Mouse (Mus musculus) embryonic facial prominence, embryonic 12.5 days (tissue): ENCODE results near the gene Hoxc6. TPM values are rescaled to one million over a fixed set of nuclear protein-coding genes. Genes with fewer than 3 reads are reported as not detected.
A peak's percentile ranks its signal among the peaks of the same experiment; 100 is the strongest.

Source experiments
- ATAC-seq: fragments of 200-750 bp; cut with Nextera tagmentation; 2 replicates; pipeline ENCODE4 v1.8.0; 2017; ENCODE audit not compliant: insufficient number of reproducible peaks, insufficient read depth, low FRiP score, low TSS enrichment
- H3K27ac ChIP-seq: fragments of 300-500 bp; sonication (generic); 2 replicates; pipeline ENCODE4 v1.5.1; 2016; ENCODE audit warnings: mild to moderate bottlenecking
- H3K27me3 ChIP-seq: fragments of 300-500 bp; sonication (generic); 2 replicates; pipeline ENCODE4 v1.6.1; 2016; ENCODE audit warnings: mild to moderate bottlenecking, moderate library complexity
- H3K36me3 ChIP-seq: fragments of 300-500 bp; sonication (generic); 2 replicates; pipeline ENCODE4 v1.6.1; 2016; ENCODE audit warnings: mild to moderate bottlenecking
- H3K4me1 ChIP-seq: fragments of 300-500 bp; sonication (generic); 2 replicates; pipeline ENCODE4 v1.6.1; 2016
- H3K4me2 ChIP-seq: fragments of 300-500 bp; sonication (generic); replicated peaks from 2 replicates; pipeline ENCODE4 v1.6.1; 2016; ENCODE audit warnings: mild to moderate bottlenecking, moderate library complexity
- H3K4me3 ChIP-seq: fragments of 300-500 bp; sonication (generic); 2 replicates; pipeline ENCODE4 v1.5.1; 2016; ENCODE audit warnings: mild to moderate bottlenecking
- H3K9ac ChIP-seq: fragments of 300-500 bp; sonication (generic); 2 replicates; pipeline ENCODE4 v1.6.1; 2016; ENCODE audit warnings: mild to moderate bottlenecking, moderate library complexity
- H3K9me3 ChIP-seq: fragments of 300-500 bp; sonication (generic); 2 replicates; pipeline ENCODE4 v1.6.1; 2016; ENCODE audit warnings: mild to moderate bottlenecking, moderate library complexity
- WGBS: fragments of 180-500 bp; shearing (Covaris S2); methylation state at CpG from one replicate; pipeline ENCODE4 v1.1.7; 2016; 5-methylcytosine and 5-hydroxymethylcytosine counted together
- polyA plus RNA-seq: library from polyadenylated mRNA; unstranded; fragments of >200 nt; fragmentation: Nextera tagmentation; extraction: Ambion mirVana; gene quantifications from 2 replicates; pipeline ENCODE4 v1.2.1, GENCODE M21; 2016

Gene Hoxc6
- polyA plus RNA-seq, 1 experiment from 2014 or later: not detected

GRCm38 (mm10) chr15:102972254-102972653, 25.8 kb upstream of the Hoxc6 start:
- H3K4me1 ChIP-seq: no peaks in the 10 kb centered on the region
- no peak overlapping the region for H3K4me2 ChIP-seq
- peaks cover 97% of the 10 kb centered on the region for H3K27me3 ChIP-seq
- no peak for ATAC-seq
- no peak overlapping the region for H3K4me3 ChIP-seq
- no peak overlapping the region for H3K9ac ChIP-seq
- H3K27ac ChIP-seq: no peak overlapping the region
- WGBS: under 1% methylated on average over 21 of the region's 21 CpGs
- H3K36me3 ChIP-seq: no peaks in the 10 kb centered on the region
- H3K9me3 ChIP-seq: no peaks in the 10 kb centered on the region

GRCm38 (mm10) chr15:102972753-102973152, 25.3 kb upstream of the Hoxc6 start:
- no peak overlapping the region for H3K4me3 ChIP-seq
- no peaks in the 10 kb centered on the region for H3K9me3 ChIP-seq
- peaks cover 97% of the 10 kb centered on the region for H3K27me3 ChIP-seq
- no peak overlapping the region for H3K9ac ChIP-seq
- no peaks in the 10 kb centered on the region for H3K36me3 ChIP-seq
- H3K4me1 ChIP-seq: no peaks in the 10 kb centered on the region
- 3% methylated on average over 6 of the region's 6 CpGs for WGBS
- ATAC-seq: no peak
- no peak overlapping the region for H3K4me2 ChIP-seq
- no peak overlapping the region for H3K27ac ChIP-seq

- no peak for ATAC-seq
- no peak overlapping the region for H3K9ac ChIP-seq
- no peak overlapping the region for H3K4me3 ChIP-seq
- H3K36me3 ChIP-seq: no peaks in the 10 kb centered on the region
- no peak overlapping the region for H3K27ac ChIP-seq
- no peak overlapping the region for H3K4me2 ChIP-seq
- H3K27me3 ChIP-seq: peaks cover 99% of the 10 kb centered on the region
- H3K4me1 ChIP-seq: no peaks in the 10 kb centered on the region
- 5% methylated on average over 7 of the region's 7 CpGs for WGBS
- H3K9me3 ChIP-seq: no peaks in the 10 kb centered on the region
Observed at GRCm38 (mm10) chr15:102975034-102975433, 23.0 kb upstream of the Hoxc6 start.

GRCm38 (mm10) chr15:102975688-102976111, 22.4 kb upstream of the Hoxc6 start:
- H3K4me3 ChIP-seq: no peak overlapping the region
- 1% methylated on average over 21 of the region's 21 CpGs for WGBS
- no peaks in the 10 kb centered on the region for H3K9me3 ChIP-seq
- no peak for ATAC-seq
- peaks cover 99% of the 10 kb centered on the region for H3K27me3 ChIP-seq
- no peak overlapping the region for H3K9ac ChIP-seq
- H3K27ac ChIP-seq: no peak overlapping the region
- H3K4me2 ChIP-seq: no peak overlapping the region
- no peaks in the 10 kb centered on the region for H3K4me1 ChIP-seq
- H3K36me3 ChIP-seq: no peaks in the 10 kb centered on the region

- Histone ChIP-seq H3K9me3 (no peaks in the 10 kb centered on the region), H3K36me3 (no peaks in the 10 kb centered on the region), H3K9ac (no peak within 1 kb of the TSS), H3K27ac (no peak within 1 kb of the TSS), H3K27me3 (peaks cover 99% of the 10 kb centered on the region), H3K4me3 (0 out of 2 replicates have a peak within 1 kb of the TSS, but pooled peaks have one; percentile 6), H3K4me2 (no peak within 1 kb of the TSS), H3K4me1 (no peaks in the 10 kb centered on the region)
- 0% methylated on average over 8 of the region's 20 CpGs for WGBS
- ATAC-seq: no peak
Observed at GRCm38 (mm10) chr15:102976171-102976570, 21.9 kb upstream of the Hoxc6 start, which contains the start of gene Hoxc9. TSS of gene Hoxc9 (plus strand) at chr15:102976439.

- Histone ChIP-seq H3K36me3 (no peaks in the 10 kb centered on the region), H3K4me1 (0 out of 2 replicates have a peak, but pooled peaks cover 1% of the 10 kb centered on the region), H3K9ac (no peak overlapping the region), H3K27ac (no peak overlapping the region), H3K4me2 (no peak overlapping the region), H3K27me3 (peaks cover 100% of the 10 kb centered on the region), H3K4me3 (0 out of 2 replicates have a peak overlapping the region, but pooled peaks have one; percentile 6), H3K9me3 (no peaks in the 10 kb centered on the region)
- ATAC-seq: no peak
- 2% methylated on average over 37 of the region's 37 CpGs for WGBS
Observed at GRCm38 (mm10) chr15:102976631-102977422, 21.2 kb upstream of the Hoxc6 start.

GRCm38 (mm10) chr15:102977423-102977974, 20.6 kb upstream of the Hoxc6 start:
- no peak overlapping the region for H3K4me3 ChIP-seq
- H3K27ac ChIP-seq: no peak overlapping the region
- ATAC-seq: no peak
- H3K9me3 ChIP-seq: no peaks in the 10 kb centered on the region
- 1% methylated on average over 16 of the region's 16 CpGs for WGBS
- no peak overlapping the region for H3K4me2 ChIP-seq
- H3K36me3 ChIP-seq: no peaks in the 10 kb centered on the region
- H3K9ac ChIP-seq: no peak overlapping the region
- H3K4me1 ChIP-seq: 0 out of 2 replicates have a peak, but pooled peaks cover 3% of the 10 kb centered on the region
- peaks cover 100% of the 10 kb centered on the region for H3K27me3 ChIP-seq

GRCm38 (mm10) chr15:102978615-102979515, 19.2 kb upstream of the Hoxc6 start:
- Histone ChIP-seq H3K27ac (no peak overlapping the region), H3K4me1 (0 out of 2 replicates have a peak, but pooled peaks cover 3% of the 10 kb centered on the region), H3K27me3 (peaks cover 100% of the 10 kb centered on the region), H3K4me3 (no peak overlapping the region), H3K9ac (no peak overlapping the region), H3K4me2 (no peak overlapping the region), H3K9me3 (no peaks in the 10 kb centered on the region), H3K36me3 (no peaks in the 10 kb centered on the region)
- no peak for ATAC-seq
- WGBS: under 1% methylated on average over 13 of the region's 13 CpGs

GRCm38 (mm10) chr15:102979936-102980335, 18.1 kb upstream of the Hoxc6 start:
- no peak overlapping the region for H3K4me2 ChIP-seq
- no peak for ATAC-seq
- H3K4me3 ChIP-seq: no peak overlapping the region
- 0 out of 2 replicates have a peak, but pooled peaks cover 3% of the 10 kb centered on the region for H3K4me1 ChIP-seq
- no peaks in the 10 kb centered on the region for H3K9me3 ChIP-seq
- WGBS: 0% methylated on average over 1 of the region's 1 CpGs
- no peak overlapping the region for H3K9ac ChIP-seq
- H3K27ac ChIP-seq: no peak overlapping the region
- H3K36me3 ChIP-seq: no peaks in the 10 kb centered on the region
- peaks cover 100% of the 10 kb centered on the region for H3K27me3 ChIP-seq

GRCm38 (mm10) chr15:102980352-102980751, 17.7 kb upstream of the Hoxc6 start:
- Histone ChIP-seq H3K4me3 (no peak overlapping the region), H3K36me3 (no peaks in the 10 kb centered on the region), H3K27ac (no peak overlapping the region), H3K27me3 (peaks cover 100% of the 10 kb centered on the region), H3K4me1 (0 out of 2 replicates have a peak, but pooled peaks cover 3% of the 10 kb centered on the region), H3K4me2 (no peak overlapping the region), H3K9me3 (no peaks in the 10 kb centered on the region), H3K9ac (no peak overlapping the region)
- no peak for ATAC-seq
- 2% methylated on average over 11 of the region's 11 CpGs for WGBS

- WGBS: 1% methylated on average over 14 of the region's 14 CpGs
Observed at GRCm38 (mm10) chr15:102980912-102981311, 17.1 kb upstream of the Hoxc6 start.

More at GRCm38 (mm10) chr15:102980912-102981311, 17.1 kb upstream of the Hoxc6 start:
- Histone ChIP-seq H3K4me2 (peak overlapping the region; percentile 11; the same call in 1 of the 2 replicates), H3K9me3 (no peaks in the 10 kb centered on the region), H3K36me3 (no peaks in the 10 kb centered on the region), H3K27ac (no peak overlapping the region), H3K4me3 (no peak overlapping the region), H3K4me1 (0 out of 2 replicates have a peak, but pooled peaks cover 3% of the 10 kb centered on the region), H3K9ac (no peak overlapping the region), H3K27me3 (peaks cover 100% of the 10 kb centered on the region)
- ATAC-seq: no peak
